Comparison of ENCODE assay signal across 8 mouse cellular contexts in the genomic region with DNA sequence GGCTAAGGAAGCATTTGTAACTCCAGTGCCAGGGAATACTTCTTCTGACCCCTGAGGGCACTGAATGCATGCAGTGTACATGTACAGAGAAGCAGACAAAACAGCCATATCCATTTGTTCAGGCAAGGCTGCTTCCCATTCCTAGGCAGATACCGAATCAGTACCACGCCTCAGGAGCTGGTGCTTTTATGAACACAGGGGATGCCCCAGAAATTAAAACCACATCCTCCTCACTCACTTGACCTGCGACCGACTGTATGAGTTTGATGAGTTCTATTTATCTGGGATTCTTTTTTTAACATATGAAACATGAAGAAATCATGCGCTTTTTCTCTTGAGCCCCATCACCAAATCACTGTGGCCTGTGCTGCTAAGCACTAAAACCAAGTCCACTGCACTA. TPM values are rescaled to one million over a fixed set of nuclear protein-coding genes. Genes with fewer than 3 reads are reported as not detected.
DNase-seq lines count a peak whose midpoint lies in the region; ATAC-seq and TF ChIP-seq lines count a peak whose summit lies in the region.

No protein-coding gene starts in this region.

- DNase-seq in kidney, postnatal 0 days (ENCODE audit: low spot score) = no peak
- no peak for DNase-seq in kidney, postnatal 36 days
- DNase-seq in limb, embryonic 11.5 days (ENCODE audit: low spot score) = no peak
- DNase-seq in gastrocnemius, postnatal 14 days = no peak
- no peak for DNase-seq in adrenal gland, adult (ENCODE audit: inconsistent age in 2 of 2, low spot score in 1 of 2)
- DNase-seq in left cerebral cortex, postnatal 14 days (ENCODE audit: low spot score in 2 of 2) = no peak

- H3K4me2 ChIP-seq in kidney, postnatal 0 days (ENCODE audit: low read length) = peak overlapping the region; percentile 52
- peak overlapping the region; percentile 48 for H3K4me2 ChIP-seq in embryonic facial prominence, embryonic 15.5 days (replicated peaks)
- peak overlapping the region; percentile 43 for H3K4me2 ChIP-seq in limb, embryonic 11.5 days (ENCODE audit: low read depth, severe bottlenecking)
- peak overlapping the region; percentile 53 for H3K4me2 ChIP-seq in neural tube, embryonic 15.5 days

- no peaks in the 10 kb centered on the region for H3K9me3 ChIP-seq in kidney, postnatal 0 days (replicated peaks; ENCODE audit: low read length)
- no peaks in the 10 kb centered on the region for H3K9me3 ChIP-seq in embryonic facial prominence, embryonic 15.5 days (replicated peaks)
- no peaks in the 10 kb centered on the region for H3K9me3 ChIP-seq in limb, embryonic 11.5 days (ENCODE audit: control insufficient read depth, low read length)
- H3K9me3 ChIP-seq in neural tube, embryonic 15.5 days (replicated peaks) = no peaks in the 10 kb centered on the region

- no peaks in the 10 kb centered on the region for H3K4me1 ChIP-seq in kidney, postnatal 0 days (replicated peaks; ENCODE audit: insufficient read depth, low read length)
- no peaks in the 10 kb centered on the region; the same call in 1 of the 2 replicates for H3K4me1 ChIP-seq in embryonic facial prominence, embryonic 15.5 days
- H3K4me1 ChIP-seq in limb, embryonic 11.5 days (ENCODE audit: control insufficient read depth, insufficient read depth, low read length) = peaks cover 2% of the 10 kb centered on the region; the same call in 1 of the 2 replicates
- H3K4me1 ChIP-seq in neural tube, embryonic 15.5 days = peaks cover 10% of the 10 kb centered on the region; the same call in 1 of the 2 replicates

- WGBS in kidney, postnatal 0 days = 71% methylated on average over 5 of the region's 5 CpGs
- 64% methylated on average over 5 of the region's 5 CpGs for WGBS in embryonic facial prominence, embryonic 15.5 days
- WGBS in limb, embryonic 11.5 days = 79% methylated on average over 5 of the region's 5 CpGs
- 78% methylated on average over 5 of the region's 5 CpGs for WGBS in neural tube, embryonic 15.5 days

- H3K4me3 ChIP-seq in kidney, postnatal 0 days (replicated peaks; ENCODE audit: low read depth, low read length) = peak overlapping the region; percentile 63; the same call in 1 of the 2 replicates
- 0 out of 2 replicates have a peak overlapping the region, but pooled peaks have one; percentile 60 for H3K4me3 ChIP-seq in embryonic facial prominence, embryonic 15.5 days (replicated peaks)
- no peak overlapping the region; the same call in 1 of the 2 replicates for H3K4me3 ChIP-seq in limb, embryonic 11.5 days (ENCODE audit: low read depth, low read length)
- peak overlapping the region; percentile 56; the same call in 1 of the 2 replicates for H3K4me3 ChIP-seq in neural tube, embryonic 15.5 days (replicated peaks)

- no peak for TF ChIP-seq CTCF in kidney, postnatal 0 days (IDR thresholded peaks at IDR 0.05; ENCODE audit: low read depth)

- H3K9ac ChIP-seq in kidney, postnatal 0 days (ENCODE audit: low read depth, low read length) = no peak overlapping the region
- no peak overlapping the region for H3K9ac ChIP-seq in embryonic facial prominence, embryonic 15.5 days
- 0 out of 2 replicates have a peak overlapping the region, but pooled peaks have one; percentile 19 for H3K9ac ChIP-seq in limb, embryonic 11.5 days (ENCODE audit: low read length)
- H3K9ac ChIP-seq in neural tube, embryonic 15.5 days (replicated peaks) = no peak overlapping the region

- H3K27me3 ChIP-seq in kidney, postnatal 0 days (ENCODE audit: insufficient read depth, low read length) = no peaks in the 10 kb centered on the region
- H3K27me3 ChIP-seq in embryonic facial prominence, embryonic 15.5 days = no peaks in the 10 kb centered on the region
- H3K27me3 ChIP-seq in limb, embryonic 11.5 days (ENCODE audit: control insufficient read depth, insufficient read depth, low read length) = 0 out of 2 replicates have a peak, but pooled peaks cover 2% of the 10 kb centered on the region
- no peaks in the 10 kb centered on the region for H3K27me3 ChIP-seq in neural tube, embryonic 15.5 days (replicated peaks)

- no peak for ATAC-seq in kidney, postnatal 0 days (replicated peaks; ENCODE audit: low FRiP score, low read depth)
- ATAC-seq in embryonic facial prominence, embryonic 15.5 days (ENCODE audit: insufficient number of reproducible peaks, low FRiP score, low TSS enrichment, low read depth) = no peak
- ATAC-seq in limb, embryonic 11.5 days (ENCODE audit: insufficient number of reproducible peaks, low FRiP score, low TSS enrichment, low read depth) = no peak
- ATAC-seq in neural tube, embryonic 15.5 days (ENCODE audit: low FRiP score) = no peak

- H3K27ac ChIP-seq in kidney, postnatal 0 days = no peak overlapping the region
- H3K27ac ChIP-seq in embryonic facial prominence, embryonic 15.5 days (replicated peaks) = no peak overlapping the region
- no peak overlapping the region for H3K27ac ChIP-seq in limb, embryonic 11.5 days (replicated peaks; ENCODE audit: low read depth, low read length)
- no peak overlapping the region for H3K27ac ChIP-seq in neural tube, embryonic 15.5 days (replicated peaks)

- intact Hi-C loops in gastrocnemius, postnatal 14 days (cut with DNase I; ENCODE audit: low total_unique reads) = no loop called here
- intact Hi-C loops in left cerebral cortex, postnatal 14 days (cut with DNase I) = no loop called here

- no peaks in the 10 kb centered on the region for H3K36me3 ChIP-seq in kidney, postnatal 0 days (ENCODE audit: insufficient read depth, low read length)
- no peaks in the 10 kb centered on the region for H3K36me3 ChIP-seq in embryonic facial prominence, embryonic 15.5 days
- no peaks in the 10 kb centered on the region for H3K36me3 ChIP-seq in limb, embryonic 11.5 days (ENCODE audit: control insufficient read depth, insufficient read depth, low read length)
- no peaks in the 10 kb centered on the region for H3K36me3 ChIP-seq in neural tube, embryonic 15.5 days

RNA-seq across cellular contexts. Expression of a gene that starts 1.7 kb away (rescaled TPM):
- 14.2 and 16.8 TPM in 2 replicates for polyA plus RNA-seq in kidney, postnatal 0 days (2015; fragmentation: Nextera tagmentation; extraction: Ambion mirVana)
- 18.4 and 19.5 TPM in 2 replicates for polyA plus RNA-seq in embryonic facial prominence, embryonic 15.5 days (2015; fragmentation: Nextera tagmentation; extraction: Ambion mirVana)
- 28.7 and 31.0 TPM in 2 replicates for polyA plus RNA-seq in limb, embryonic 11.5 days (2014; fragmentation: Nextera tagmentation; extraction: Ambion mirVana)
- 29.9 and 30.3 TPM in 2 replicates for polyA plus RNA-seq in neural tube, embryonic 15.5 days (2015; fragmentation: Nextera tagmentation; extraction: Ambion mirVana)
- total RNA-seq in gastrocnemius, postnatal 14 days (2021) = 10 to 100 TPM; 12.6 to 13.8 TPM
- total RNA-seq in left cerebral cortex, postnatal 14 days (2021) = 10 to 100 TPM; 28.1 to 30.1 TPM

RNA-seq across cellular contexts. Expression of a gene that starts 28.0 kb away (rescaled TPM):
- polyA plus RNA-seq in kidney, postnatal 0 days (2015; fragmentation: Nextera tagmentation; extraction: Ambion mirVana) = 2.6 TPM in 2 replicates
- 2.5 and 3.7 TPM in 2 replicates for polyA plus RNA-seq in embryonic facial prominence, embryonic 15.5 days (2015; fragmentation: Nextera tagmentation; extraction: Ambion mirVana)
- polyA plus RNA-seq in limb, embryonic 11.5 days (2014; fragmentation: Nextera tagmentation; extraction: Ambion mirVana) = 7.5 and 8.1 TPM in 2 replicates
- polyA plus RNA-seq in neural tube, embryonic 15.5 days (2015; fragmentation: Nextera tagmentation; extraction: Ambion mirVana) = 0.89 and 1.1 TPM in 2 replicates
- total RNA-seq in gastrocnemius, postnatal 14 days (2021) = under 1 TPM; 0.58 to 0.64 TPM
- total RNA-seq in left cerebral cortex, postnatal 14 days (2021) = under 1 TPM in 1 of 2 experiments, not detected in 1; 0.38 TPM
